Mouse (Mus musculus) lung, postnatal 4 days (tissue): Measurements from ENCODE around the gene Suv39h2.

Experiments used
- DNase-seq, 2 experiments: peaks; one replicate each; pipeline ENCODE4 v3.0.0; 2021

Gene Suv39h2

DNA sequence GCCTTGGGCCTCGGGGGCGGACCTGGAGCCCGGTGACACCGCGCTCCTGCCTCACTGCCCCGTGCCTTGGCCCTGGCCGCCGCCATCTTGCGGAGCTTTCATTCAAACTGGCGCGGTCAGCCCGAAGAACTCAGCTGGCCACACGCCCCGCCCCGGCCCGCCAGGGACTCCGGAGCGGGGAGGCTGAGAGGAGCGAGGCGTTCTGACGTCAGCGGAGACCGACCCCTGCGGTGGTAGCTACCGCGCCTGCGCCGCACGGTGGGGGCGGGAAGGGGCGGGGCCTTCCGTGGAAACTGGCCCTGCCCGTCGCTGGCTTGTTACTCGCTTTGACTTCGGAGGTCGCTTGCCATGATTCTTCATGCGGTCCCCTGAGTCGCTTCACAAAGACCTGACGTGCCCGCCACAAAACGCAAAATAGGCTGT, at the start of gene Suv39h2:
Gene Suv39h2, minus strand, starts transcription at position 171 of the 423 bp plus-strand sequence.
- DNase-seq: peak; percentile 98 to 99

DNA sequence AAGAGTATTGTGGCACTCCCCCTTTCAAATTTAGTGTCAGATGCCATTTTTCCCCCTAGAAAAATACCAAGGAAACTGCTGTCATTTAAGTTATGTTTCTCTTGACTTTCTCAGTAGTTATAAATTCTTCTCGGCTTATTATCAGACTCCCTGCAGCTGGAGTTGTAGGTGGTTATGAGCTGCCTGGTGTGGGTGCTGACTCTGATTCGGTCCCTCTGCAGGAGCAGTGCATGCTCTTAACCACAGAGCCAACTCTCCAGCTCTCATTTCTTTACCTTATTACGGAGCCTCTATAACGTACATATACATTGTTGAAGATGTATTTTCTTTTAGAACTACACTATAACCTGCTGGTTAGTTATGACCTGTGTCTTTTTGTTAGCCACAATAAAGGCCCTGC, 47.7 kb upstream of the Suv39h2 start:
- no peak for DNase-seq

DNA sequence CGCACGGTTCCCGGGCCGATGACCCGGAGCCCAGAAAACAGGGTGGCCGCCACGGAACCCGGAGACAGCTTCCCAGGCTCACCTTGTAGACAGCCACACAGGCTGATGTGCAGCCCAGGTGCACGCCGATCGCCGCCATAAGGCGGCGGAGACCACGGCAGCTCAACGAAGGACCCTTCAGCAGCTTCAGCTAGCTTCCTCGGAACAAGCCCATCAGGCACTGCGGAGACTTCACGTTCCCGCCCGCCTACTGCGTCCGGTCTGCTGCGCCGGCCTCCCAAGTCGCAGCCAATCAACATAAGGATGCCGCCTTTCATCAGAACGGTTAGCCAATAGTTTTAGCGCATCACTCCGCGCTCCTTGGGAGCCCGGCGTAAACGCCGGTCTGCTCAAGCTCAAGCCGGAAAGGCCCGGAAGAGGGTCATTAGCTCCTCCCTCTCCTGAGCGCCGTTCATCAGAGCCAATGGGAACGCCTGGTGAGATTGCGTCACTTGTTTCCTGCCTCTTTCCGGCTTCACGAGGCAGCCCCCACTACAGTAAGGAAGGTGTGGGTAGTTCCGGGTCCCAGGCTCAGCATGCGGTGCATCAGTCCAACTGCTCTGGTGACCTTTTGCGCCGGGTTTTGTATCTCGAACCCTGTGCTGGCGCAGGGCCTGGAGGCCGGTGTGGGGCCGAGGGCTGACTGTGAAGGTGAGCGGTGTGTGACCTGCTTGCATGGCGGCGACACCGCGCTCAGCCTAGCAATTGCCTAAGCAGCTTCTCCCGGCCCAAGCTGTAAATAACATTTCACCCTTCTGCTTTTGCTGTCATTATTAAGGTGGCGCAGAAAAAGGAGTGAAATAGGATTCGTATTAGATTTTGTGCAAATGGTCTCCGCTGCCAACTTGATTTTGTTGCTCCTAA, 38.0 kb upstream of the Suv39h2 start, which contains the start of the genes Gm45902, Hspa14 and Cdnf:
Gene Gm45902, minus strand, starts transcription at position 239 of the 903 bp plus-strand sequence.
Gene Hspa14, minus strand, starts transcription at position 263 of the 903 bp plus-strand sequence.
Gene Cdnf, plus strand, starts transcription at position 479 of the 903 bp plus-strand sequence.
- DNase-seq: peak; percentile 96 to 98

DNA sequence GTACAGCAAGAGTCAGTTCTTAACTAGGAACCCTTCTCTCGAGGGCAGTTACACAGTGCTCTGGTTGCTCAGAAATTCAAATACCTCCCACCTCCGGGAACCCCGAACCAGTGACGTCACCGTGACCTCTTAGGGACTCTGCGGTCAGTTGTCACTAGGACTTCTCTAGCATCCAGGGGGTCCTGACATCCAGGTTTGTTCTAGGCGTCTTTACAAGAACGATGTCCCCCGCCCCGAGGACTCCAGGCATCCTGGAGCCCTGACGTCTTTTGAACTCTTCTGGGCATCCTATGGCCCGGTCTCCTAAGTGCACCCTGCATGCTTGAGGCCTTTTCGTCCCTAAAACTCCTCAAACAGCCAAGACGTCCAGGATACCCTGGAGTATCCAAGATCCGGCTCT, 37.2 kb upstream of the Suv39h2 start:
- DNase-seq: peak; percentile 30 to 47

DNA sequence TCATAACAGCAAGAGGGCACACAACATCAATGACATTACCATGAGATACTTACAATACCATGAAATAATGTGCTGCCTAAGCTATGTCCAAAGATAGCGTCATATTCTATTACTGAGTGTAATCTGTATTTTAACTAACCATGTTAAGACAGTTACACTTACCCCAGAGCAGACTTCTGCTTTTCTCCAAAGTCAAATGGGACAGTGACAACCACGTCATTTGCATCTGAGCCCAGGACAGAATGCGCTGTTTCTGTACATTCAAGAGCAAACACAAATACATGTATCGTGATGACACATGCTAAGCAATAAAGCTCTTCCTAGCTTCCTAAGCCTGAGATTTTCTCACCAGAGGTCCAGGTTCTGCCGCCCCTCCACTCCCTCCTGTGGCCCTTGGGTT, 26.1 kb upstream of the Suv39h2 start:
- DNase-seq: no peak

DNA sequence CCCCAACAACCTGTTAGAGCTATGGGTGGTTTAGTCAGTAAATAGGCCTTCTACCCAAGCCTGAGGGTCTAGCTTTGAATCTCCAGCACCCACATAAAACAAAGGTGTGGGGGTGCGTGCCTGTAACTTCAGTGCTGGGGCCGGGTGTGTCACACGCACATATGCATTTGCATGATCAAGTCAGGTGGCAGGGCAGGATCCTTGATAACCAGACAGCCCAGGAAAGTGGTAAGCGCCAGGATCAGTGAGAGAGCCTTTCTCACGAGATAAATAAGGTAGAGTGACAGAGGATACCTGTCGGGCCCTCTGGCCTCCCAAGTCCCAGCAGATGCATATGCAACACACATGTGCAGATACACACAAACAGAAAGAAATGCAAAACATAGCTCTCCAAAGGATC, 24.7 kb upstream of the Suv39h2 start:
- no peak for DNase-seq

DNA sequence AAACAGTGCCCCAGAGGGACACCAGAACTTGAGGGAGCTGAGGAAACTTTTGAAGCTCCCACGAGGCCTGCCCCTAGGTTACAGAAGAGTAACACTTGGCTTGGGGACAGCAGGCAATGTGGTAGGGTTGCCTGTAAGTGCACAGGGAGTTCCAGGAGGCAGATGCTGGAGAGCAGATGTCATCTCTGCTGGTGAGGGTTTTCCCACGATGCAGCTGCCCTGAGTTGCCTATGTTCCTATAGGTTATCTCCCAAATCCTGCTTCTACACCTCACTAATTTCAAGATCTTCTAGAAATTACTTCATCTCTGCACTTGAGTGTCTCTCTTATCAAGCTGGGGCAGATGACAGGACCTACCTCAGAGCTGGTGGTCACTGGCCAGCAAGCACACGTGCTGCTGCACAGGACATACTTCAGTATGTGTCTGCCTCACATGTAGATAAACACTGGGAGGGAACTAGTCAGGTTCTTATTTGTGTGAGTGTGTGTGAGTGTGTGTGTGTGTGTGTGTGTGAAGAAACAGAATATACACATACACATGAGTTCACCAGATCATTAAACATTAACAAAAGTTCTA, 19.1 kb upstream of the Suv39h2 start:
- DNase-seq: no peak

DNA sequence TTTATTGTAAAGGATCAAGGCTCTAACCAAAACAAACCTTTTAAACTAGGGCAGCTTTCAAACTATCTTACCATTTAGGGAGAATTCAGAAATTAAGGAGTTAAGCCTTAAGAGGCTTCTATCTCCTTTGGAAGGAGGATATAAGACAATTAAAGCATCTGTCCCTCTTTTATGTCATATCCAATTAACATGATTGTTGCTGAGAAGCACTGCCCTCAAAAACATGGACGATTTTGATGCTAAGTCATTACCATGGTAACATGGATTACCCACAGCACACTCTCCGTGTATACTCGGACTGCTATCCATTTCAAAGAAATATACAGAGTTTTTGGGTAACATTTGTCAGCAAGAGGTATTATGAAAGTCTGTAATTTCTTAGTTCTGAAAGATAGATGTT, 15.0 kb upstream of the Suv39h2 start:
- DNase-seq: no peak

DNA sequence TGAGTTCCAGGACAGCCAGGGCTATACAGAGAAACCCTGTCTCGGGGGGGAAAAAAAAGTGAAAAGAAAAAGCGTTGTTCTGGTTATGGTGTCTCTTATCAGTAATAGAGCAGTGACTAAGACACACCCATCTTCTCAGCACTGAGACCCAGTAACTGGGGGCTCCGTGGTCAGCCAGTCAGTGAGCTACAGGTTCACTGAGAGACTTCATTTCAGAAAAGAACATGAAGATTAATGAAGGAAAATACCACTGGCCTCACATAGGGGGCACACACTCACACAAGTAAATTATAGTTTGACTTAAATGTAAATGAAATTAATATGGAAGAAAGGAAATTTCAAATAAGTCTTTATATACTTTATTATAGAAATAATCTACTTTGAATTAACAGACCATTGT, 5.4 kb upstream of the Suv39h2 start:
- no peak for DNase-seq

DNA sequence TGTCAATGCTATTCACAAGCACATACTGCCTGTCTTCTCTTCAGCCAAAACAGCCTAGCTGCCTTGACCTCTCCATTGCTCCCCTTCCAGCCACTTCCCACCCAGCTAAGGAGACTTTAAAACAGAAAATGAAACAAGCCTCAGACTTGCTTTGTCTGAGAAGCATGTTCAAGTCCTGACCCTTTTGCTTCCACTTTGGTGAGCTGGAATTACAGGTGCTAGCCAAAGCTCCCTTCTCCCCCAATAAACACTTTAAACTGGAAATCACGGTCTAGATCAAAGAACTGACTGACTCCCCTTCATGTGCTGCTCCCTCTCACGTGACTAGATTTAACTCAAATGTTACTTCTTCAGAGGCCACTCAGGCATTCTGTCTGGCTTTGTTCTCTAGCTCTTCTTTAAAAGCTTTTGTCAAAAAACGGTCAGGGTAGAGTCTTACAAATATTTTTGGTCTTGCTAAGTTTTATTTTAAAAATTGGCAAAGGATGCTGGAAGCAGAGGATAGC, 968 bp upstream of the Suv39h2 start:
- peak in 1 of 2 experiments; percentile 14 for DNase-seq

DNA sequence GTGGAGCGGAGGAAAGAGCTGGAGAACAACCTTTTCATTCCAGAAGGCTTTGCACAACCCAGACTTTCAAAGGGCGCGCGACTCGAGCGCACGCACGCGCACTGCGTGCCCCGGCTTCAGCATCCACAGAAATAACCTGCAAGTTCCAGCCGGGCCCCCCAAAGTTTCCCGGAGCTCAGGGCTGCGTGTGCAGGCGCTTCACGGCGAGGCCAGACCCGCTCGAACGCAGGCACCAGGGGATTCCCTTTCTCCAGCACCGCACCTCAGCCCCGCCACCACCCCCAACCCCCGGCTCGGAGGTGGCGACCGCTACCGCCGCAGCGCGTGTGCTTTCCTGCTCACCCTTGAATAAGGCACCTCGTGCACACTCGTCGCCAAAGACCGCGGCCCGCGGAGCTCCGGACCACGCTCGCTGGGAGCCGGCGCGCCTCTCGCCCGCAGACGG, 448 bp downstream of the Suv39h2 start:
- DNase-seq: peak; percentile 64 to 65

DNA sequence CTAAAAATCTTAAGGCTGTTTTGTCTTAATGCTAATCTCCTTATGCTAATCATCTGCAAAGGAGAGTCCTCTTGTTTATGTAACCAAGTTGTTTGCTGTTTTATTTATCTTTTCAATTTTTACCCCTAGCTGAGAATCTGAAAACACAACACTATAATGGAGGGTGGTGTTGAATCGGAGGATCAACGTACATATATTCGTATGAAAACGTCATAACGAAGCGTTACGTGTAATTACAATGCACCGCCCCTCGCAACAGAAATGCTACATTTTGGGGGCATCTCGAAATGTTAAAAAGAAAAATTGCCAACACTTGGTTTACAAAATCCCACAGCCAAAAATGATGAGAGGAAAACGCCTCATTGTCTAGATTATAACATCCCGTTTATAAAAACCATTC, 940 bp downstream of the Suv39h2 start:
- DNase-seq: no peak

DNA sequence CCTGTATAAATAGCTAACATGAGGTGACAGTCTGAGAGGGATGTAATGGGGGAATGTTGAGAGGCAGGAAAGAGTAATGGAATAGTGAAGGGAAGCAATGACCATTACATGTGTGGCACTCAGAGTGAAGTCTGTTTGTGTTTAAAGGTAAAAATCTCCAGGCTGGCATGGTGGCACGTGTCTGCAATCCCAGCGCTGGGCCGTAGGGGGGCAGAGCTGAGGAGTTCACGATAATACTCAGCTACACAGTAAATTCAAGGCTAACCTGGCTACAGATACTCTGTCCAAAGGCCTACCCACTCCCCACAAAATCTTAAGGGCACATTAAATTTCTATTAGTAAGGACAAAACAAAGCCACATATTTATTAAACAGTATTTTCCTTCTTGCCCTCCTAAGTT, 18.2 kb downstream of the Suv39h2 start:
- no peak for DNase-seq

DNA sequence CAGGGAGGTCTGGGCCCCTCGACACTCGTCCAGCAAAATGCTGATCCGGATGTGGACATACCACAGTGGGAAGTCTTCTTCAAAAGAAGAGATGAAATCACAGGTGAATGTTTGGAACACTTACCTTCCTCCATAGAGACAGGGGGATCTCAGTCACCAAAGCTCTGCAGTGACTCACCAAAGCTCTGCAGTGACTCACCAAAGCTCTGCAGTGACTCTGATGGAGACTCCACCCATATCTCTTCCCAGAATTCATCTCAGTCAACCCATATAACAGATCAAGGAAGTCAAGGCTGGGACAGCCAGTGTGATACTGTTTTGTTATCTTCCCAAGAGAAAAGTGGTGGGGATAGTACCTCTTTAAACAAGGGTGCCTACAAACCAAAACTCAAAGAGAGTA, 21.7 kb downstream of the Suv39h2 start:
- no peak for DNase-seq

DNA sequence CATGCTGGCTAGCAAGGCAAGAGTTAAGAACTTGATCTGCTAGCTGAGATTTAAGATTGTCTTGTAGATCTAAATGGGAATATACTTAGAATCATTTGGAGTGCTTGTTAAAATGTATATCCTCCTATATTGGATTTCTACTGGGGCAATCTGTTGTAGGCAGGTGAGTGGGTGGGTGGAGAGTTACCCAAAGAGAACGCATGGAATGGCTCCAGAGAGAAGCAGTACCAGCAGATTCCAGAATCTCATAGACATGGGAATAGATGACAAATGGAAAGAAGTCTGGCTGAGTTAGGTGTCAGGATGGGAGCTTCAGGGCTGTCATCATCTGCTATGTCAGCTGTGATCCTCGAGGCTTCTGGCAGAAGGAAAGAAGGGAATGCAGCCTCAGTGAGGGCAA, 25.4 kb downstream of the Suv39h2 start:
- no peak for DNase-seq

DNA sequence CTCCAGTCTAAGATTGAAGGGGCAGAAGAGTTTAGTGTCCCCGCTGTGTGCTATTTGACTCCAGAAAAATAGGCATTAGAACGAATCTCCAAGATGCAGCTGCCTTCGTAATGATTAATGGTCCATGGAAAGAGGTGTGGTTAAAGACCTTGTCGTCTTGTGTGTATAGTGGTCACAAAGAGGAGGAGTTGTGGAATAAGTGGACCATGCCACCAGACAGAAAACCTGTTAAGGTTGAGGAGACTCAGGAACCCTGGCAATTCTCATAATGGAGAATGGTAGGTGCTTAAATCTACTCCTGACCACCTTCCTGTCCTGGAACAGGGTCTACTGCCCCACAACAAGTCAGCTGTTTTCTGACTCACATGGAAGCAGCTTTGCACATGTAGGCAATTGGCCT, 28.8 kb downstream of the Suv39h2 start:
- no peak for DNase-seq

DNA sequence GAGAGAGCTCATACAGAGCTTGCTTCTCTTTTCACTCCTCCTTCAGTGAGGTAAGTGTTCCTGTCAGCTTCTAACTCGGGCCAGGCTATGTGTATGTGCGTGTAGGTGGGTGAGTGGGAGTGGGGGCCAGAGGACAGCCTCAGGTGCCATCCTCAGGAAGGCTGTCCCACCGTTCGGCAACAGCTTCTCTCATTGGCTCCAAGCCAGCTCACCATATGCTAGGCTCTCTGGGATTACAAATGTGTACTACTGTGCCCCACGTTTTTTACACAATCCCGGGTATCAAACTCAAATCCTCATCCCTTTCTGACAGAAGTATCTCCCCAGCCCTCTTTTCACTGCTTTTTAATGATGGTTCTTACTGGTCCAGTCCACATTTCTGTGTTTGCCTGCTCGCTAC, 30.6 kb downstream of the Suv39h2 start:
- peak in 1 of 2 experiments; percentile 8 for DNase-seq

DNA sequence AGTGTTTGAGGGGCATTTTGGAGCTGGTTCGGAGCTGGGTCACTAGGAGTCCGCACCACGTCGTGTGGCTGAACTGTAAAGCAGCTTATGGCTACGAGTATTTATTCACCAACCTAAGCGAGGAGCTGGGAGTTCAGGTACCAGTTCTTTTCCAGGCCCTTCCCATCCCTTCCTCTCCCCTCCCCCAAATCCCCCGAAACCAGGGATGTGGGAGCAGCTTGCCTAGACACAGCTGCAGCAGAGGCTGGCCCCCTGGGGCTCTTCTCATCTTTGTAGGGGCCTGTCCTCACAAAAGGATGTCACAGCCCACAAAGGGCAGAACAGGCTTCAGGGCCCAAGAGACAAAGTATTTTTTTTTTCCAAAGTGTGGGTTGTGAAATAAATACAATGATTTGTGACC, 36.9 kb downstream of the Suv39h2 start:
- DNase-seq: no peak

DNA sequence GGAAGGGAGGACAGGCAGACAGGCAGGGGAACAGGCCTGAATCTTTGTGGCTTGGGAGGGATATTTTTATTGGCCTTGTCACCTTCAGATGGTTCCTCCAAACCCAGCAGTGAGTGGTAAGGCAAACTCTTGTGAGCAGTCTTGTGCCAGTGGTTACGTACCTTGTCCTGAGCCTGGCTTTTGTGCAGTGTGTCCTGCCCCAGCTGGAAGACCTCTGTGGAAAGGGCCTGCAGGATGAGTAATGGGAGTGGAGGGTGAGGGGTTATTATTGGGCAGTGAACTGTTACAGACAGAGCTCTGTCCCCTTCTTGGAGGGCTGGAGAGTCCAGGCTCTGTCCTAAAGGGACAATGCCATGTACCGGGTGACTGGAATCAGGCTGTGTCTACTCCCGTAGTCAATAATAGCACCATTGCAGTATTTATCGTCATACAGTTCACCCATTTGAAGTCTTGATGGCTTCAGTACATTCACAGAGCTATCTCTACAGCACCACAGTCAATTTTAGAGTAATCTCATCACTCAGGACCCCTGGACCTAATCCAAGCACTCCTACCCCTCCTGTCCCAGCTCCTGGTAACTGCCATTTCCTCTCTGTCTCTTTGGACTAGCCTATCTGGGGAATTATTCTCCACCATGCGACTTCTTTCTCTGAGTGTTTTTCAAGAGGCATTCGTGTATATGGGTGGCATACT, 39.3 kb downstream of the Suv39h2 start:
- no peak for DNase-seq

DNA sequence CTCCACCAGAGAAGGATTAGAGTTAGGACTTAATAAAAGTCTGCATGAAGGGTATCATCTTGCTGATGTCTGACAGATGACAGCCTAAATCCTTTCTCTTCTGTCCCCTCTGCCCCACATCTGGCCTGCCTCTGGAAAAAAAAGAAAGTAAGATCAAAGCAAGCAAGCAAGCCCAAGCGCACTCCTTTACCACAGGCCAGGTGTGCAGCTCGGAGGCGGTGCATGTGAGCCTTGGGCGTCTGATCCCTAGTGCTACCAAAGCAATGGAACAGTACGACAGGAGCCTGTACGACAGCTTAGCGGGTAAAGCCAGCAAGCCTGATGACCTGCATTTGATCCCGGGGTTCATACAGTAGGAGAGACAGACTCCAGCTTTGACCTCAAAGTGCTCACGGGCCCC, 43.9 kb downstream of the Suv39h2 start:
- no peak for DNase-seq

DNA sequence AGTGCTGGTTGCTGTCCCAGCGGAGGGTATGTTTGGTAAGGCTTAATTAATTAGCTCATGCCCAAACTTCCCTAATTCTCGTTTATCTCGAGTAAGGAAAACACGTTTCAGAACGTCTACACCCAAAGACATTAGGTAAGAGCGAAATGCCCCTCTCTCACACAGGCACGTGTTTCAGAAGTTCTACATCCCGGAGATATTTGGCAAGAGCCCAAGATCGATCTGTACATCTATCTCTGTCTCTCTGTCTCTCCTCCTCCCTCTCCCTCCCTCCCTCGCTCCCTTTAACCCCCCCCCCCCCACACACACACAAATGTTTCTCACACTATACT, 50.3 kb downstream of the Suv39h2 start:
- DNase-seq: no peak

DNA sequence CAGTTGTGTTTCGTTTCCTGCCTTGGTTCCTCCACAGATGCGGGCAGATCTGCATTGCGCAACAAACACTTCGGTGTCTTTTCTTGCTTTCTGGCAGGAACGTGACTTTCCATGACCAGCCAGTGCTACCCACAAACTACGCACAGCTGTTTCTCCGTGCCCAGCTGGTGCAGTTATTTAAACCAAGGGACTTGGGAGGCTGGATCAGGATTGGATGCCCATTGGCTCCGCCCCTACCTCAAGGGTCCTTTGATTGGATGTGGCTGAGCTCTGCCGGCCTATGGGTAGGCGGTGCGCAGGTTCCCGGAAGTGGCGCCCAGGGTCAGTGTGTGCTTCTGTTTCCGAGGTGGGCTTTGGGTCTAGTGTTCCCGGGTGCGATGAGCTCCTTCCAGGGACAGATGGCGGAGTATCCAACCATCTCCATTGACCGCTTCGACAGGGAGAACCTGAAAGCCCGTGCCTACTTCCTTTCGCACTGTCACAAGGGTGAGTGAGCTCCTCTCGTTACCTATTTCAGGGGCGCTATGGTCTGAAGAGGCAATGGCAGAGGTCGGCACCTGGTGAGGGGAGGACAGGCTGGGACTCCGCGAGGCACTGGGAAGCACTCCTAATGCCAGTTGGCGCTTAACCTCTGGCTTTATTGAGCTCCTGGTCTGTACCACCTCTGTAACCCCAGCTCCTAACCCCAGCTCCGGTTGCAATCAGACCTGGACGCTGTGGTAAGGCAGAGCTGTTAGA, 50.8 kb downstream of the Suv39h2 start, which contains the start of gene Dclre1c:
Gene Dclre1c, plus strand, starts transcription at position 291 of the 738 bp plus-strand sequence.
- peak; percentile 92 to 93 for DNase-seq

DNA sequence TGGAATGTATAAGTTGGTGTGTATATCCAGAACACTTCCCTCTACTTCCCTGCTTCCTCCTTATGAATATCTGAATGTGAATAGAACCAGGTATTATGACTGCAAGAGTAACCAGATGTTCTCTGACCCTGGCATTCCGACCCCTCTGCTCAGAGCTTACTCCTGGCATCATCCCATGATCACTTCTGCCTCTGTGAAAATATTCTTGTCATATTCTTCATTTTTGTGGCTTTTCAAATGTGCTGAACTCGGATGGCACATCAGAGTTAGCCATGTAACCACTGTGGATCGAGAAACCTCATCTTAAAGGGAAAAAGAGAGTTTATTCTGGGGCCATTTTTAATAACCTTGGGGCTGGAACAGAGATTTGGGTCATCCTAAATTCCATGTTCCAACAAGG, 52.3 kb downstream of the Suv39h2 start, which contains the start of gene Meig1:
Gene Meig1, minus strand, starts transcription at position 101 of the 400 bp plus-strand sequence.
- DNase-seq: no peak
